Mouse (Mus musculus) heart, embryonic 13.5 days (tissue): ENCODE results near the gene Slc29a2. TPM values are rescaled to one million over a fixed set of nuclear protein-coding genes. Genes with fewer than 3 reads are reported as not detected.

Experiments
- ATAC-seq: fragments of 200-750 bp; cut with Nextera tagmentation; 2 replicates; pipeline ENCODE4 v1.8.0; 2017; ENCODE audit warnings: moderate TSS enrichment; ENCODE audit not compliant: insufficient number of reproducible peaks, low FRiP score, low TSS enrichment; ENCODE audit errors: extremely low read depth
- H3K27ac ChIP-seq: fragments of 300-500 bp; sonication (generic); replicated peaks from 2 replicates; pipeline ENCODE4 v1.5.1; 2015; ENCODE audit warnings: moderate library complexity, mild to moderate bottlenecking, inconsistent platforms
- H3K27me3 ChIP-seq: fragments of 300-500 bp; sonication (generic); replicated peaks from 2 replicates; pipeline ENCODE4 v1.6.1; 2015; ENCODE audit warnings: mild to moderate bottlenecking, inconsistent platforms
- H3K36me3 ChIP-seq: fragments of 300-500 bp; sonication (generic); 2 replicates; pipeline ENCODE4 v1.6.1; 2015; ENCODE audit warnings: mild to moderate bottlenecking, inconsistent platforms
- H3K4me1 ChIP-seq: fragments of 300-500 bp; sonication (generic); 2 replicates; pipeline ENCODE4 v1.6.1; 2015; ENCODE audit warnings: inconsistent platforms
- H3K4me2 ChIP-seq: fragments of 300-500 bp; sonication (generic); 2 replicates; pipeline ENCODE4 v1.6.1; 2015; ENCODE audit warnings: inconsistent platforms, mild to moderate bottlenecking, moderate library complexity
- H3K4me3 ChIP-seq: fragments of 300-500 bp; sonication (generic); 2 replicates; pipeline ENCODE4 v1.5.1; 2015; ENCODE audit warnings: moderate library complexity, mild to moderate bottlenecking, inconsistent platforms
- H3K9ac ChIP-seq: fragments of 300-500 bp; sonication (generic); 2 replicates; pipeline ENCODE4 v1.6.1; 2015; ENCODE audit warnings: inconsistent platforms, mild to moderate bottlenecking, moderate library complexity
- H3K9me3 ChIP-seq: fragments of 300-500 bp; sonication (generic); 2 replicates; pipeline ENCODE4 v1.6.1; 2016; ENCODE audit warnings: inconsistent platforms
- WGBS: fragments of 180-500 bp; shearing (Covaris S2); methylation state at CpG from one replicate; pipeline ENCODE4 v1.1.7; 2015; ENCODE audit warnings: mixed read lengths; 5-methylcytosine and 5-hydroxymethylcytosine counted together
- polyA plus RNA-seq: library from polyadenylated mRNA; unstranded; fragments of >200 nt; fragmentation: Nextera tagmentation; extraction: Ambion mirVana; gene quantifications from 2 replicates; pipeline ENCODE4 v1.2.1, GENCODE M21; 2015

Gene Slc29a2
- polyA plus RNA-seq: 8.5 and 9.4 TPM in 2 replicates

DNA sequence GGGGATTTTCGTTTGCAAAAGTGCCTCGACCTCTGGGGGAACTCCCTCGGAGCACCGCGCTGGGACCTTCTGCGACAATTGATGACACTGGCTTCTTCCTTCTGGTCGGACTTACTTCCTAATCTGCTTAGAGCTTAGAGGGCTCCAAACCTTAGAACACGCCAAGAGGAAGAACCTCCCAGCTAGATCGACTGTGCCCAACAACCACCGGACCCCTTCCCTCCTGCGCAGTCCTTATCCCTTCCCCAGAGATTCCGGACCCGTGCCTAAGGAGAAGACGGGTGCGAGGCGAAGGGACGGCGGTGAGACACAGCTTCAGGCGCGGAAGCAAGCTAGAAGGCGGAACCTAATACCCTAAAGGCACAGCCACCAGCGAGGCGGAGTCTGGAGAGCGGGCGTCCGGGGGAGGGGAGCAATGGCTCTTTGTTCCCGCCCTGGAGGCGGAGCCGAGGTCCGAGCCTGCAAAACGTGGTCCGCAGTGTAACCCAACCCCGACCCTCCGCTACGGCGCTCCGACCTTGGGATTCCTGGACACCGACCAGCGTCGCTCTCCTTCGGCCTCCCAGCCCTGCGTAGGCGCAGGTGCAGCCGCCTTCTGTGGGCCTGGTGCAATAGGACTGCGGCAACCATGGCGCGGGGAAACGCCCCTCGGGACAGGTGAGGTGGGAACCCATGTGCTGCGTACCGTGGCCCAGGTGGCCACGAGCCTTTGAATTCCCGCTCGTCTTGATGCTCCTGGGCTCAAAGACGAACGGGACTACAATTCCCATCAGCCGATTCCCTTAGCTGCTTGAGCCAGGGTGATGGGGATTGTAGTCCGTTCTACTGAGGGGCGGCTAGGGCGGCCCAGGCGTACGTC lies at the start of gene Slc29a2:
Gene Slc29a2, plus strand, starts transcription at position 240 of the 859 bp plus-strand sequence.
- Histone ChIP-seq H3K9me3 (no peaks in the 10 kb centered on the region), H3K4me1 (peaks cover 19% of the 10 kb centered on the region; the same call in 1 of the 2 replicates), H3K27me3 (no peaks in the 10 kb centered on the region), H3K36me3 (peaks cover 32% of the 10 kb centered on the region), H3K4me2 (peak within 1 kb of the TSS; percentile 83), H3K4me3 (peak within 1 kb of the TSS; percentile 68), H3K27ac (peak within 1 kb of the TSS; percentile 87), H3K9ac (peak within 1 kb of the TSS; percentile 85)
- peak; percentile 87 for ATAC-seq
- under 1% methylated on average over 62 of the region's 62 CpGs for WGBS

GRCm38 (mm10) chr19:4981767-4982166 lies 41.9 kb upstream of the Slc29a2 start:
- H3K36me3 ChIP-seq: peaks cover 6% of the 10 kb centered on the region; the same call in 1 of the 2 replicates
- H3K4me3 ChIP-seq: no peak overlapping the region
- H3K4me1 ChIP-seq: no peaks in the 10 kb centered on the region
- H3K9me3 ChIP-seq: no peaks in the 10 kb centered on the region
- H3K27me3 ChIP-seq: peaks cover 49% of the 10 kb centered on the region
- no peak overlapping the region for H3K4me2 ChIP-seq
- H3K9ac ChIP-seq: no peak overlapping the region
- no peak for ATAC-seq
- no peak overlapping the region for H3K27ac ChIP-seq

GRCm38 (mm10) chr19:4989013-4989412 lies 34.6 kb upstream of the Slc29a2 start:
- 3% methylated on average over 13 of the region's 13 CpGs for WGBS
- ATAC-seq: no peak
- Histone ChIP-seq H3K27me3 (peaks cover 75% of the 10 kb centered on the region), H3K9ac (no peak overlapping the region), H3K4me1 (peaks cover 42% of the 10 kb centered on the region), H3K36me3 (peaks cover 6% of the 10 kb centered on the region; the same call in 1 of the 2 replicates), H3K4me3 (no peak overlapping the region), H3K9me3 (no peaks in the 10 kb centered on the region), H3K27ac (no peak overlapping the region), H3K4me2 (no peak overlapping the region)

GRCm38 (mm10) chr19:4989434-4990255 lies 34.0 kb upstream of the Slc29a2 start:
- H3K4me3 ChIP-seq: no peak overlapping the region
- peaks cover 71% of the 10 kb centered on the region for H3K27me3 ChIP-seq
- H3K27ac ChIP-seq: no peak overlapping the region
- 15% methylated on average over 47 of the region's 47 CpGs for WGBS
- peak overlapping the region; percentile 62 for H3K4me2 ChIP-seq
- no peak for ATAC-seq
- peaks cover 6% of the 10 kb centered on the region; the same call in 1 of the 2 replicates for H3K36me3 ChIP-seq
- H3K9ac ChIP-seq: no peak overlapping the region
- H3K4me1 ChIP-seq: peaks cover 48% of the 10 kb centered on the region
- H3K9me3 ChIP-seq: no peaks in the 10 kb centered on the region

DNA sequence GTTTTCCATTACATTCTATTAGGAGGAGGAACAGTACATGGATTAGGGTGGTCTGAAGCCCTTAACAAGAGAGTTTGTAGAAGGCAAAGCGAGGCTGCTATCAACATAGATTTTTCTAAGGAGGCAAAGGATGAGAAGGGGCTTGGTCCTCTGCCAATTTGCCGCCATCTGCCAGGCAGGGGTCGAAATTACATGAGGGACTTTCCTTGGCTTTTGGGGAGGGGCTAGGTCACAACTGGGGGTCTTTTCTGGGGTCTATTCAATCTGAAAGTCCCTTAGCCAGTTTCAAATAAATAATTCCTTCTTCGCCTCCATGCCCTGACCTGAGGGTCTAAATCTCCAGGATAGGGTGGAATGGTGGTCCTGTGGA lies 33.4 kb upstream of the Slc29a2 start, which contains the start of gene Npas4:
Gene Npas4, minus strand, starts transcription at position 61 of the 370 bp plus-strand sequence.
- H3K27ac ChIP-seq: no peak within 1 kb of the TSS
- H3K36me3 ChIP-seq: peaks cover 6% of the 10 kb centered on the region; the same call in 1 of the 2 replicates
- H3K27me3 ChIP-seq: peaks cover 66% of the 10 kb centered on the region
- ATAC-seq: no peak
- no peak within 1 kb of the TSS for H3K9ac ChIP-seq
- H3K9me3 ChIP-seq: no peaks in the 10 kb centered on the region
- WGBS: 21% methylated on average over 4 of the region's 4 CpGs
- peak within 1 kb of the TSS; percentile 27 for H3K4me3 ChIP-seq
- H3K4me2 ChIP-seq: peak within 1 kb of the TSS; percentile 62
- H3K4me1 ChIP-seq: peaks cover 51% of the 10 kb centered on the region

DNA sequence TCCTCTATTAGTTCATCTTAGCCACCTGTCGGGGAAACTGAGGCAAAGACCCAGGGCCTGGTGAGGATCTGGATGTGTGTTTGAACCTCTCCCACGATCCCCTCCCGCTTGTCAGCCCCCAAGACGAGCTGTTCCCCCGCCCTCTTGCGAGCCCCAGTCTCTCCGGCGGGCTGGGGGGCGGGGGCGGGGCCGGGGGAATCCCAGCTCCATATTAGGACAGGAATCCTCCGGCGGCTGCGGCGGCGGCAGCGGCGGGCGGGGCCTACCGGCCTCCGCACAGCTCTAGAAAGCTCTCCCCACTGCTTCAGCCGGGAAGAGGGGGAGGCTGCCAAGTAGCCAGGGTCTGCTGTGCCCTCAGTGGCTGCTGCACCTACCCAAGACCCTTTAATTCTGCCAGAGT lies 32.9 kb upstream of the Slc29a2 start:
- ATAC-seq: no peak
- Histone ChIP-seq H3K4me1 (peaks cover 51% of the 10 kb centered on the region), H3K27me3 (peaks cover 62% of the 10 kb centered on the region), H3K27ac (no peak overlapping the region), H3K36me3 (peaks cover 6% of the 10 kb centered on the region; the same call in 1 of the 2 replicates), H3K4me3 (peak overlapping the region; percentile 27), H3K4me2 (peak overlapping the region; percentile 62), H3K9ac (no peak overlapping the region), H3K9me3 (no peaks in the 10 kb centered on the region)
- 1% methylated on average over 19 of the region's 22 CpGs for WGBS

GRCm38 (mm10) chr19:4992371-4992770 lies 31.3 kb upstream of the Slc29a2 start:
- 13% methylated on average over 8 of the region's 8 CpGs for WGBS
- H3K9me3 ChIP-seq: no peaks in the 10 kb centered on the region
- peaks cover 51% of the 10 kb centered on the region for H3K4me1 ChIP-seq
- H3K27ac ChIP-seq: peak overlapping the region; percentile 73
- H3K4me3 ChIP-seq: 0 out of 2 replicates have a peak overlapping the region, but pooled peaks have one; percentile 3
- peaks cover 54% of the 10 kb centered on the region for H3K27me3 ChIP-seq
- H3K9ac ChIP-seq: no peak overlapping the region
- H3K4me2 ChIP-seq: peak overlapping the region; percentile 48
- ATAC-seq: no peak
- no peaks in the 10 kb centered on the region for H3K36me3 ChIP-seq

- H3K27ac ChIP-seq: peak overlapping the region; percentile 73
Observed at GRCm38 (mm10) chr19:4992904-4993303, 30.8 kb upstream of the Slc29a2 start.

DNA sequence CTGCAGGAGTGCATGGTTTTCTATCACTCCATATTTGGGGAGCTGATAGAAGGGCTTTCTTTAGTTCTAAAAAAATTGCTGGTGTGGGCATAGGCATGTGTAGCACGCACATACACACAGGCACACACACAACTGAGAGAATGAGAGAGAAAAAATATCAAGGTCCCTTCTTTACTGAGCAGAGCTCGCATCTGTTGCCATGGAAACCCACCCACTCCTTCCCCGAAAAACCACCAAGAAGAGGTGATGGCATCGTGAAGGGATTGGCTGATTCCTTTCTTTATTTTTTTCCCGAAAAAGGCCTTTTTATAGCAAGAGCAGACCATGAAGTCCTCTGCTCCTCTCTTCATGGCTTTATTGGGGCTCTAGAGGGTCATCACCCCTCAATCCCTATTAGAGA lies 29.6 kb upstream of the Slc29a2 start:
- Histone ChIP-seq H3K4me3 (no peak overlapping the region), H3K27me3 (peaks cover 57% of the 10 kb centered on the region), H3K9me3 (no peaks in the 10 kb centered on the region), H3K27ac (peak overlapping the region; percentile 69; the same call in 1 of the 2 replicates), H3K4me2 (no peak overlapping the region), H3K4me1 (peaks cover 52% of the 10 kb centered on the region), H3K36me3 (no peaks in the 10 kb centered on the region), H3K9ac (no peak overlapping the region)
- WGBS: 53% methylated on average over 5 of the region's 5 CpGs
- no peak for ATAC-seq

More at GRCm38 (mm10) chr19:4992904-4993303, 30.8 kb upstream of the Slc29a2 start:
- no peaks in the 10 kb centered on the region for H3K9me3 ChIP-seq
- H3K27me3 ChIP-seq: peaks cover 54% of the 10 kb centered on the region
- peak overlapping the region; percentile 48 for H3K4me2 ChIP-seq
- no peaks in the 10 kb centered on the region for H3K36me3 ChIP-seq
- peaks cover 51% of the 10 kb centered on the region for H3K4me1 ChIP-seq
- no peak; the same call in 1 of the 2 replicates for ATAC-seq
- 0% methylated on average over 9 of the region's 9 CpGs for WGBS
- H3K9ac ChIP-seq: peak overlapping the region; percentile 40
- peak overlapping the region; percentile 3; the same call in 1 of the 2 replicates for H3K4me3 ChIP-seq

- H3K27me3 ChIP-seq: peaks cover 13% of the 10 kb centered on the region
- H3K36me3 ChIP-seq: no peaks in the 10 kb centered on the region
- peaks cover 28% of the 10 kb centered on the region for H3K4me1 ChIP-seq
- 57% methylated on average over 6 of the region's 6 CpGs for WGBS
- H3K9me3 ChIP-seq: no peaks in the 10 kb centered on the region
- no peak overlapping the region for H3K4me3 ChIP-seq
- peak overlapping the region; percentile 40 for H3K4me2 ChIP-seq
- H3K27ac ChIP-seq: no peak overlapping the region
- H3K9ac ChIP-seq: 0 out of 2 replicates have a peak overlapping the region, but pooled peaks have one; percentile 0
- ATAC-seq: no peak
Observed at GRCm38 (mm10) chr19:4999445-5000140, 24.1 kb upstream of the Slc29a2 start.
